Mouse (Mus musculus) hematopoietic stem cell, adult 5-6 weeks (primary cell): ENCODE data around the gene Rpp30. TPM values are rescaled to one million over a fixed set of nuclear protein-coding genes. Genes with fewer than 3 reads are reported as not detected.

Source experiments
- ATAC-seq, 2 experiments: fragments of 125-278 bp in 1 of 2; replicated peaks in 1 of 2; 2 replicates each; pipeline ENCODE4 v1.8.0; 2016 to 2017; ENCODE audit warnings: inconsistent platforms in 2 of 2, mild to moderate bottlenecking in 2 of 2, moderate number of reproducible peaks in 2 of 2, low read depth in 1 of 2, moderate TSS enrichment in 1 of 2; ENCODE audit not compliant: low FRiP score in 2 of 2, poor library complexity in 2 of 2, severe bottlenecking in 2 of 2, insufficient read depth in 1 of 2, low TSS enrichment in 1 of 2
- total RNA-seq: library from RNA; stranded (forward); fragments of 172-1452, 232-1000 nt; gene quantifications from 2 replicates; pipeline ENCODE4 v1.2.3, GENCODE M21; 2017

The Rpp30 gene
- total RNA-seq, 1 experiment from 2014 or later = 49.3 TPM

DNA sequence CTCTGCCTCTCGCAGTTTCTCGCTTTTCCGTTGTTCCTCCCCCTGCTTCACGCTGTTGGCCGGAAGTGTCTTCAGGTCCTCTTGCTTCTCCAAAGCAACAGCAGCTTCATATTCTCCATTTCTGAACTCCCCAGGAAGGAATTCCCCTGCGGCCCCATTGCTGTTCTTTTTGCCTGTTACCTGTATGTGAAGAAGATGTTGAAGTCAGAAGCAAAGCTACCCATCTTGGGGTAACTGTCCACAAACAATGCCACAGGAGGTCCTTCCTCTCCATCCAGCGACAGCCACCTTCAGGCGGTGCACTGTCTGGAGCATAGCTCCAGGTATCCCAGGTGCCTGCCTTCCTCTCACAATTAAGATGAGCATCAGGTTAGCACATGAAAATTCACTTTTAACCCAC is 35.7 kb downstream of the Rpp30 start:
- no peak for ATAC-seq

DNA sequence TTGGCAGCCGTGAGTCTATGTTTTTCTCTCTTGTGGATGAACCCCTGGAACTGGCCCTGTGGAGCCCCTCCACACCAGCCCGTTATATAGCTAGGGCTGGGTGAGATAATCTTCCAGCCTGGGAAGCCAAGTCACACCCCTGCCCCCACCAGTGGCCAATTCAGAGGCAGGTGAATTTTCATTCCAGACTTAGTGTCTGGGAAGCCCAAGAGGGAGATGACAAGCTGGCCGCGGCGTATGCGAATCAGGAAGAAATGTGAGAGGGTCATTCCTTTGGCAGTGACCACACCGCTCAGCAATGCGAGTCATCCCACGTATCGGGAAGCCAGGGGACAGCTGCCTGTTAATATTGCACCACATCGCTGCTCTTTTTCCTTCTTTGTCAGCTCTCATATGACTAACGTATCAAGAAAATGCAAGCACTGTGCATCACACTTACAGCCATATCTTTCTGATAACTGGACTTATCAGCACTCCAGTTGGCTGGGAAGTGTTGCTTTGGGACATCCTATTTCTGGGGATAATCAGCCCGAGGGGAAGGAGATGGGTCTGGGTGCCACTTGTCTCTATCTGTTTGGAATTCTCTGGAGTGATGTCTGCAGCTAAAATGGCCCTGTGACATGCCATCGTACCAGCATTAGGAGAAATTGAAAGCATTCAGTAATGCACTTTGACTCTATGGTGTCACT is 36.4 kb downstream of the Rpp30 start, which contains the start of gene Ankrd1:
Gene Ankrd1 (minus strand): TSS at position 317 of the 689 bp plus-strand sequence.
- ATAC-seq = no peak

DNA sequence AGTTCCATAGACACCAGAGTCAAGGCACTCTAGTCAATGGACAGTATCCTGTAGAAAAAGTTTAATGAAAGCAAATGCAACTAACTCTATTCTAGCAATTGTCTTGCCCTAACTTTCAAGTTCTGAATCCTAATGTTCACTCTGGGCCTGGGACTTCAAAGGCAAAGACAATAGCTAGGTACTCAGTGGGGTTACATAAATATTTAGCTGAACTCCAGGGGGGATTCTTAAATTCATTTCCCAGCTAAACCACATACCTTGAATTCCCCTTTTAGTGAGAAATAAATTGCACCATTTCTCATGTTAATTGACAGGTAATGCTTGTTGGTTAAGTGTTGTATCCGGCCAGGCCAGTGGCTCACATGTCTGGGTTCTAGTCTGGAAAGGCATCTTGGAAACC is 40.7 kb downstream of the Rpp30 start:
- ATAC-seq = no peak

DNA sequence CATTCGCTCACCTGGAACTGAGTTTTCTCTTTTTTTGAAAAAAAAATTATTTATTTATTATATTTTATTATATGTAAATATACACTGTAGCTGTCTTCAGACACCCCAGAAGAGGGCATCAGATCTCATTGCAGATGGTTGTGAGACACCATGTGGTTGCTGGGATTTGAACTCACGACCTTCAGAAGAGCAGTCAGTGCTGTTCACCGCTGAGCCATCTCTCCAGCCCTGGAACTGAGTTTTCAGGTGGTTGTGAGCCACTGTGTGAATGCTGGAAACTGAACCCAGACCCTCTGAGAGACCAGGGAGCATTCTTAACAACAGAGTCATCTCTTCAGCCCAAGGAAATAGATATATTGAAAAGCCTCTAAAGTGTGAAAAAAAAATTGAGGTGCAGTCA is 44.9 kb downstream of the Rpp30 start:
- ATAC-seq = no peak

DNA sequence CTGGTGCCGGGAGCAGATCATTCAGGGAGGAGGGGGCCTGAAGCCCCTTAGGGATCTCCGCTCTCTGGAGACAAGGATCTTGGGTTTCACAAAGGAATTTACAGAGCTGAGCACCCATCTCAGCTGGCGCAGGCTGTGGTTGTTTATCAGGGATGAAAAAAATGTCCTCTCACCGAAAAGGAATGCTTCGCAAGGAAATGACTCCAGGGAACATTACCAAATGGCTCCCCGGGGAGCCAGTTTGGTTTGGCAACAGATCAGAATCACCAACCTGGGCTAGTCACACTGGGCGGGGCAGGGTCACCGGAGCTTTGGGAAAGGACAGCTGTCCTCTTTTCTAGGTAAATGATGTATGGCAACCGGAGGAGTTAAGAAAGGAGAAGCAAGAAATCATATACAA is 45.7 kb downstream of the Rpp30 start:
- ATAC-seq = no peak

DNA sequence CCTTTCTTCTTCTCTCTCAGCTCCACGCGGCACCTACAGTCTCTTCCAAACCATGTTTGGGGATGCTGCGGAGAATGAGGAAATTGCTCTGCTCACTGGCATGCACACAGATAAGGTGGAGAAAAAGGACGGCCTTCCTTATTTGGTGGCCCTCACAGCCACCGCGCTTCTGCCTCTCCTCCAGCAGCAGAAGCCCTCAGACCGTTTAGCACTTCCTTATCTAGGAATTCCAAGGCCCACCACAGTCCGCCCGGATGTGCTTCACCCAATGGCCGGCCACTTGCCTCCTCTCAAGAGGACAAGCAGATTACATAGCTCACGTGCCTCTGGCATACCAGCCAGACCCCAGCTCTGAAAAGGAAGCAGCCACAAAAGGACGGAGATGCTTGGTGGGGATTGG is 46.1 kb downstream of the Rpp30 start:
- peak; percentile 60 to 73 for ATAC-seq

DNA sequence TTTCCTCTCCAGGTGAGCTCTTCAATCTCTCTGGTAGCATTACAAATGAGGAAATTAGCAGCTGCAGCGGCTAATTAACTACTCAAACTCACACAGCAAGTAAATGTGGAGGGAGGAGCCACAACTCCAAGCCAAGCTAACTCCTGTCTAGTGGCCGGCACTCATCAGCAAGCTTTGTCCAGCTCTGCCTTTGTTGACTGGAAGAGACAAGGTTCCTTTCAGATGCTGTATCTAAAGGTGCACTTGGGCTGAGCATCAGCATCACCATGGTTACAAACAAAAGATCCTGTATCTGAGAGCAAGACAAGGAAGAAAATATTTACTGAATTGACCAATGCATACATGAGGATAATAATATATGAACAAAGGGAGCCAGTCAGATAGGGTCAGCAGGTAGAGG is 46.7 kb downstream of the Rpp30 start:
- no peak for ATAC-seq

DNA sequence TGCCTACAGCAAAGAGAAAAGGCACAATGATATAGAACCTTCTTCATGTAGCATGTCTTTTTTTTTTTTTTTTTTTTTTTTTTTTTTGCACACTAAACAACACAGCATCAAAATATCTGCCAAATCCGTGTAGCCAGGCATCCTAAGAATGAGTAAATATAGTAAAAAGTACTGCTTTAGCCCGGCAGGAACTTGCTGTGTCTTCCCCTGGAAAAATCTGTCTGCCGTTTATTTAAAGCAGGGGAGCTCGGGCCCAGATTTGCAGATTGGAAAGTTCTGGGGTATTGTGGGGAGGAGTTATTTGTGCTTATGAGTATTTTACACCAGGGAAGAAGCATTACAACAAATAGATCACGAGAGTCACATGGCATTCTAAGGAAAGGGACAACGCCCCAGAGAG is 48.5 kb downstream of the Rpp30 start:
- no peak for ATAC-seq

DNA sequence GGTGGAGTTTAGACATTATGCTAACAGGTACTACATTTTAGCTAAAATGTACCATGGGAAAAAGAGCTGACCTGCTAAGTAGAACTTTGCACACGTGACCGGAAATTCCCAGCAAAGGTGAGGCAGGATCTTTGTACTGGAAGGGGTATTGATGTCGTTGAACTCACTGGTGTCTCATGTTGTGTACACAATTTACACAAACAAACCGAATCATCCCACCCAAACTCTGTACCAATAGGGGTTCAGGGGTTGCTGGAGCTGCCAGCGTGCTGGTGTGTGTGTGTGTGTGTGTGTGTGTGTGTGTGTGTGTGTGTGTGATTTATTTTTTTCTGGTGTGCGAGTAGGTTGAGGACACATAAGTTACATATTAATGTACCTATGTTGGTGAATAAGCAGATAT is 49.5 kb downstream of the Rpp30 start:
- ATAC-seq = no peak

DNA sequence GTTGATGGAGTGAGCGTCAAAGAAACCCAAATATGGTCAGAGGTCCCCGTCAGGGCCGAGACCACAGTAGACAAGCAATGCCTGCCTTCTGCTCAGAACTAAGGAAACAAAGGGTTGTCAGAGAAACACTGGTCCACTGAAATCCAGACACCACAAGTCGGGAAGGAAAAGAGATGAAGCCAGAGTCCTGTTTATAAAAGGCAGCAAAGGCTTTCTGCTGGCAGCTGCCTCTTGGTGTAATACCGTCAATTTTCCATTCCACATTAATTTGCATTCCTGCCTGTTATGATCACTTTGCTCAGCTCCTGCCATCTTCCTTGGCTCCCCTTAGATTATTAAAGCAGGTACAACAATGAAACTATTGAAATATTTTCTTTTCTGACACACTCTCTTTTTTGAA is 50.2 kb downstream of the Rpp30 start:
- no peak for ATAC-seq

DNA sequence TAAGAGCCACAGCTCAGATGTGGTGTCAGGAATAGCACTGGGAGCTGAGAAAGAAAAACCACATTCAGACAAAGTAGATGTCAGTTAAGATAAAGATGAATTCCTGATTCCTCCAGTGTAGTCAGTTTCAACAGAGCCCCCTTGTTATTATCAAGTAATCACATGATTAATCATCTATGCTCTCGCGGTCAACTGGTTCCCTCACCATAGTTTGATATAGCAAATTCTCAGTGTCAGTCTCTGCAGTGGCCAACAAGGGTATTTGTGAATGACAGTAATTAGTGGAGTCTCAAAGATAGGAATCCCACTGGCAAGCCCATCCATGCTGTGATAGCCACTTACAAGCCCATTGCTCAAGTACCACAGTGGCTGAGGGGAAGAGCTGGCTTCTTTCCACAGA is 60.1 kb downstream of the Rpp30 start:
- ATAC-seq = no peak

DNA sequence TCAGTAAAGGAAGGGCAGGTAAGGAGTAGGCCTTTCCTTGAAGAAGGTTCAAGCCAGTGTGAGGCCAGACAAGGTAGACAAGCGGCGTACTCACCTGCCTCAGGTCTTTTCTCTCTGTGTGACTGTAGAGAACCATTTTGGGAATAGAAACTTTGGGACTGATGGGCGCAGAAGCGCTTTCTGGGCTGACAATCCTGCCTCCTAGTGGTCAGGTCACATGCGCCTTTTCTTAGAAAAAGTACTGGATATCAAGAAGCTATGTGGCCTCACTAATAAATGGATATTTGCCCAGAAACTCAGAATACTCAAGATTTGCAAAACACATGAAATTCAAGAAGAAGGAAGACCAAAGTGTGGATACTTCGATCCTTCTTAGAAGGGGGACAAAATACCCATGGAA is 65.1 kb downstream of the Rpp30 start:
- ATAC-seq = no peak

DNA sequence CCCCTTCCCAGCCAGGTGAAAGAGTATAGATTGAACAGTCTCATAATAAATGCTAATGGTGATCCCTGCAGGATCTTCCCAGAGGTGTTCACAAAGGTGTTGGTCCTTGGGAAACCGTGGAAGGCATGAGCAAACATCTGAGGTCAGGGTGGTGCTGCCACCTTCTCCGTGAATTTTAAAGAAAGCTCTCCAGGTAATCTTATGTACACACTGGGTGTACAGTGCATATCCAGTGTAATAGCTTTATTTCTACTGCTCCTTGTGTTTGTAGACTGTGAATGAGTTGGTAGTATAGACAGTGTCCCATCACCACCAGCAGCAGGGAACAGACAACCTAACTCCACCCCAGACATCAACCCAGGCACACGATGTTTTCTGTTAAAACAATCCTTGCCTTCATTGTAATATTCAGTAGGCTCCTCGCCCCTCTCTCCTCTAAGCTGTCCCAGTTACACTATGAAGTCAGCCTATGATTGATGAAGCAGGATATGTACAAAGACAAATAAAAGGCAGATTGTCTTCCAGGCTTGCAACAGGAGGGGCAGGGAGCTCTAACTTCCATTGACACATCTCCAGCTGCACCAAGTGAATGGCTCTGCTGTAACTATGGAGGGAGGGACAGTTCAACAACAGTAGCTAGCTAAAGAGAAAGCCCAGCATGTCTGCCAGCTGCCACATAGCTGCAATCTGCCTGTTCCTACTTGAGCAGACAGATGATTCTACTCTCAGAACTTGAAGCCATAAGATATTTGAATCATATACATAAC is 66.9 kb downstream of the Rpp30 start:
- ATAC-seq = no peak

Other genes starting within 250 kb of the Rpp30 start
- gene Htr7, start 26.2 kb upstream of the Rpp30 start, total RNA-seq = not detected in 2 replicates
- not detected in 2 replicates for gene Ankrd1, start 36.4 kb downstream of the Rpp30 start, total RNA-seq